ENCODE assay signal across 9 mouse cellular contexts in the genomic region with DNA sequence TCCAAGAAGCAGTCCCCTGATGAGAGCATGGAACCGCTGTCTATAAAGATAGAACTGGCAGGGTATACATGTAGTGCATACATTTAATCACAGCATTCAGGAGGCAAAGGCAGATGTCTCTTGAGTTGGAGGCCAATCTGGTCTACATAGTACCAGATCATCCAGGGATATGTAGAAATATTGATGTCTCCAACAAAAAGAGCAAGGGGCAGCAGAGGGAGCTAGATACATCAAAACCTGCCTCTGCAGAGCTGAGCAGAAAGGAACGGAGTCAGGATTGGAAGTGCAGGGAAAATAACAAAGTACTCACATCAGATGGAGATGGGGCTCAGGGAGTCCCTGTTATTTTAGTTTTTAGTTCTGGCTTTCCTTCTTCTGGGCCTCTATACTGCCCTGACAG. TPM values are rescaled to one million over a fixed set of nuclear protein-coding genes. Genes with fewer than 3 reads are reported as not detected.
DNase-seq lines count a peak whose midpoint lies in the region; ATAC-seq lines count a peak whose summit lies in the region.
"Had no signal": no experiment of that assay in that cellular context is flagged by ENCODE, and none has a peak within 500 bp of the region (broad histone marks: within the 10 kb centered on the region; RNA-seq: fewer than 3 reads in every experiment).

No protein-coding gene starts in this region.

- 86% methylated on average over 2 of the region's 2 CpGs for WGBS in heart, embryonic 11.5 days (ENCODE audit: insufficient replicate concordance)
- WGBS in midbrain, embryonic 13.5 days, result 69% methylated on average over 2 of the region's 2 CpGs
- WGBS in midbrain, embryonic 11.5 days, result 69% methylated on average over 2 of the region's 2 CpGs
- 85% methylated on average over 2 of the region's 2 CpGs for WGBS in liver, embryonic 13.5 days (ENCODE audit: insufficient replicate concordance)

- no peaks in the 10 kb centered on the region for H3K9me3 ChIP-seq in heart, embryonic 11.5 days (replicated peaks; ENCODE audit: control insufficient read depth, low read length)
- no peaks in the 10 kb centered on the region for H3K9me3 ChIP-seq in midbrain, embryonic 13.5 days
- no peaks in the 10 kb centered on the region for H3K9me3 ChIP-seq in midbrain, embryonic 11.5 days (ENCODE audit: control insufficient read depth, low read length)
- no peaks in the 10 kb centered on the region for H3K9me3 ChIP-seq in liver, embryonic 13.5 days (replicated peaks)
- H3K9me3 ChIP-seq: megakaryocyte, embryonic 14.5 days had no signal

- no peak for DNase-seq in heart, postnatal 4 days
- DNase-seq in midbrain, embryonic 11.5 days (ENCODE audit: low spot score, missing footprints), result no peak
- DNase-seq in liver, embryonic 13.5 days, result no peak
- DNase-seq in spleen, postnatal 10 days (ENCODE audit: low spot score in 2 of 2), result no peak
- DNase-seq in adrenal gland, adult (ENCODE audit: inconsistent age in 2 of 2, low spot score in 1 of 2), result no peak

- H3K4me2 ChIP-seq in heart, embryonic 11.5 days, result no peak overlapping the region
- H3K4me2 ChIP-seq in midbrain, embryonic 13.5 days (replicated peaks), result no peak overlapping the region
- no peak overlapping the region for H3K4me2 ChIP-seq in midbrain, embryonic 11.5 days
- H3K4me2 ChIP-seq in liver, embryonic 13.5 days, result peak overlapping the region; percentile 69

- H3K4me3 ChIP-seq in heart, embryonic 11.5 days (ENCODE audit: low read depth, low read length), result no peak overlapping the region
- H3K4me3 ChIP-seq in midbrain, embryonic 13.5 days (replicated peaks), result no peak overlapping the region
- no peak overlapping the region for H3K4me3 ChIP-seq in midbrain, embryonic 11.5 days (ENCODE audit: low read depth, low read length)
- no peak overlapping the region for H3K4me3 ChIP-seq in liver, embryonic 13.5 days (replicated peaks)
- H3K4me3 ChIP-seq: megakaryocyte, embryonic 14.5 days had no signal

- ATAC-seq in heart, embryonic 11.5 days (replicated peaks; ENCODE audit: insufficient number of reproducible peaks, low FRiP score, low TSS enrichment), result no peak
- ATAC-seq in midbrain, embryonic 13.5 days, result no peak
- no peak for ATAC-seq in midbrain, embryonic 11.5 days (ENCODE audit: low FRiP score)
- ATAC-seq in liver, embryonic 13.5 days (ENCODE audit: low read depth), result no peak
- ATAC-seq: intestine, embryonic 16.5 days had no signal

- no peaks in the 10 kb centered on the region for H3K27me3 ChIP-seq in heart, embryonic 11.5 days (ENCODE audit: control insufficient read depth, insufficient read depth, low read length)
- no peaks in the 10 kb centered on the region for H3K27me3 ChIP-seq in midbrain, embryonic 13.5 days
- no peaks in the 10 kb centered on the region for H3K27me3 ChIP-seq in midbrain, embryonic 11.5 days (ENCODE audit: control insufficient read depth, insufficient read depth, low read length)
- H3K27me3 ChIP-seq in liver, embryonic 13.5 days, result no peaks in the 10 kb centered on the region

- H3K9ac ChIP-seq in heart, embryonic 11.5 days (ENCODE audit: low read depth, low read length), result no peak overlapping the region
- H3K9ac ChIP-seq in midbrain, embryonic 13.5 days (replicated peaks), result peak overlapping the region; percentile 36; the same call in 1 of the 2 replicates
- H3K9ac ChIP-seq in midbrain, embryonic 11.5 days (ENCODE audit: low read length), result no peak overlapping the region
- H3K9ac ChIP-seq in liver, embryonic 13.5 days, result peak overlapping the region; percentile 77

- no peaks in the 10 kb centered on the region for H3K36me3 ChIP-seq in heart, embryonic 11.5 days (ENCODE audit: control insufficient read depth, insufficient read depth, low read length)
- peaks cover 30% of the 10 kb centered on the region for H3K36me3 ChIP-seq in midbrain, embryonic 13.5 days
- H3K36me3 ChIP-seq in midbrain, embryonic 11.5 days (ENCODE audit: control insufficient read depth, insufficient read depth, low read length), result no peaks in the 10 kb centered on the region
- H3K36me3 ChIP-seq in liver, embryonic 13.5 days, result peaks cover 23% of the 10 kb centered on the region

- peaks cover 15% of the 10 kb centered on the region for H3K4me1 ChIP-seq in heart, embryonic 11.5 days (ENCODE audit: control insufficient read depth, insufficient read depth, low read length)
- H3K4me1 ChIP-seq in midbrain, embryonic 13.5 days (replicated peaks), result peaks cover 25% of the 10 kb centered on the region
- 0 out of 2 replicates have a peak, but pooled peaks cover 2% of the 10 kb centered on the region for H3K4me1 ChIP-seq in midbrain, embryonic 11.5 days (ENCODE audit: control insufficient read depth, insufficient read depth, low read length)
- peaks cover 80% of the 10 kb centered on the region for H3K4me1 ChIP-seq in liver, embryonic 13.5 days (replicated peaks)
- H3K4me1 ChIP-seq: megakaryocyte, embryonic 14.5 days had no signal

- 0 out of 2 replicates have a peak overlapping the region, but pooled peaks have one; percentile 60 for H3K27ac ChIP-seq in heart, embryonic 11.5 days (ENCODE audit: low read depth, low read length)
- H3K27ac ChIP-seq in midbrain, embryonic 13.5 days, result no peak overlapping the region
- H3K27ac ChIP-seq in midbrain, embryonic 11.5 days (ENCODE audit: low read depth, low read length), result no peak overlapping the region
- H3K27ac ChIP-seq in liver, embryonic 13.5 days, result peak overlapping the region; percentile 99

RNA-seq across cellular contexts. Expression of a gene that starts 8.1 kb away (rescaled TPM):
- 7.9 TPM in 2 replicates for polyA plus RNA-seq in heart, embryonic 11.5 days (2014; fragmentation: Nextera tagmentation; extraction: Ambion mirVana)
- 10 to 100 TPM; 11.4 to 12.5 TPM for total RNA-seq in heart, postnatal 4 days (2021)
- polyA plus RNA-seq in midbrain, embryonic 13.5 days (2015; fragmentation: Nextera tagmentation; extraction: Ambion mirVana), result 28.8 and 32.1 TPM in 2 replicates
- 12.8 and 13.0 TPM in 2 replicates for polyA plus RNA-seq in midbrain, embryonic 11.5 days (2014; fragmentation: Nextera tagmentation; extraction: Ambion mirVana)
- 5.6 and 6.0 TPM in 2 replicates for polyA plus RNA-seq in liver, embryonic 13.5 days (2015; fragmentation: Nextera tagmentation; extraction: Ambion mirVana)

RNA-seq across cellular contexts. Expression of a gene that starts 47.7 kb away (rescaled TPM):
- 105 and 137 TPM in 2 replicates for polyA plus RNA-seq in heart, embryonic 11.5 days (2014; fragmentation: Nextera tagmentation; extraction: Ambion mirVana)
- 100 to 1,000 TPM; 172 to 182 TPM for total RNA-seq in heart, postnatal 4 days (2021)
- polyA plus RNA-seq in midbrain, embryonic 13.5 days (2015; fragmentation: Nextera tagmentation; extraction: Ambion mirVana), result 10.8 and 11.1 TPM in 2 replicates
- 21.9 TPM in 2 replicates for polyA plus RNA-seq in midbrain, embryonic 11.5 days (2014; fragmentation: Nextera tagmentation; extraction: Ambion mirVana)
- polyA plus RNA-seq in liver, embryonic 13.5 days (2015; fragmentation: Nextera tagmentation; extraction: Ambion mirVana), result 8.7 and 8.8 TPM in 2 replicates

RNA-seq across cellular contexts. Expression of a gene that starts 48.0 kb away (rescaled TPM):
- polyA plus RNA-seq in heart, embryonic 11.5 days (2014; fragmentation: Nextera tagmentation; extraction: Ambion mirVana), result 5.1 and 5.6 TPM in 2 replicates
- total RNA-seq in heart, postnatal 4 days (2021), result 10 to 100 TPM; 13.1 to 15.4 TPM
- polyA plus RNA-seq in midbrain, embryonic 13.5 days (2015; fragmentation: Nextera tagmentation; extraction: Ambion mirVana), result 17.3 and 18.8 TPM in 2 replicates
- 13.9 and 15.8 TPM in 2 replicates for polyA plus RNA-seq in midbrain, embryonic 11.5 days (2014; fragmentation: Nextera tagmentation; extraction: Ambion mirVana)
- 28.5 and 34.3 TPM in 2 replicates for polyA plus RNA-seq in liver, embryonic 13.5 days (2015; fragmentation: Nextera tagmentation; extraction: Ambion mirVana)

Comparison
In these comparisons a context has a peak if more than half of its experiments do, and no peak if none do; other contexts are left out.
1. H3K9ac ChIP-seq: peak in midbrain, embryonic 13.5 days (single experiment) and liver, embryonic 13.5 days (single experiment); none in heart, embryonic 11.5 days (single experiment) and midbrain, embryonic 11.5 days (single experiment).
2. H3K27ac ChIP-seq: peak in heart, embryonic 11.5 days (single experiment) and liver, embryonic 13.5 days (single experiment); none in midbrain, embryonic 13.5 days (single experiment) and midbrain, embryonic 11.5 days (single experiment).